Mouse (Mus musculus): ENCODE results near the gene Gorasp1.

DNA sequence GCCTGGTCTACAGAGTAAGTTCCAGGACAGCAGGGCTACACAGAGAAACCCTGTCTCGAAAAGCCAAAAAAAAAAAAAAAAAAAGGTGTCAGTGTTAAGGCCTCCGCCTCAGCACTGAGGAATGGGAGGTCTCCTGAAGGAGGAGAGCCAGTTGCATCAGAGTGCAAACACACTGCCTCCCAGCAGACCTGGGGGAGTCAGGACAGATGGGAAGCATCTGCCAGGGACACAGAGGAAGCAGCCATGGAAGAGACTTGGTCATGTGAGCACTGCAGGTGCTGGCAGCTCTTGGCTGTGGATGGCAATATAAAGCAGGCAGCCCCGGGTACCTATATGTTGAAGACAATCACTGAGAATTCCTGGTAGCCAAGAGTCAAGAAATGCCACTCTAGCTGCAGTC, 27.4 kb downstream of the Gorasp1 start:
- TF ChIP-seq ZNF384 (IDR thresholded peaks at IDR 0.05; ENCODE audit: low read depth, low read length) (no peak), ZC3H11A (IDR thresholded peaks at IDR 0.05; ENCODE audit: borderline replicate concordance, low read depth, low read length) (no peak)
